Mouse (Mus musculus): ENCODE measurements around the gene Akap9. TPM values are rescaled to one million over a fixed set of nuclear protein-coding genes. Genes with fewer than 3 reads are reported as not detected.
A peak's percentile ranks its signal among the peaks of the same experiment; 100 is the strongest.
"Not testable (repeated sequence)": the region's sequence is repeated elsewhere in the genome, so short reads cannot be mapped to it uniquely, and the experiment has no call there.

The Akap9 gene
- polyA plus RNA-seq, 1 experiment from 2014 or later = 118 TPM

GRCm38 (mm10) chr5:4094471-4094870 is 166.6 kb downstream of the Akap9 start:
- Histone ChIP-seq H3K9ac (ENCODE audit: low read depth, low read length) (no peak overlapping the region), H3K4me1 (ENCODE audit: control insufficient read depth, insufficient read depth, low read length) (no peaks in the 10 kb centered on the region), H3K4me3 (ENCODE audit: low read length) (no peak overlapping the region), H3K27ac (ENCODE audit: low read length) (no peak overlapping the region), H3K27me3 (replicated peaks; ENCODE audit: control insufficient read depth, insufficient read depth, low read length) (no peaks in the 10 kb centered on the region), H3K4me2 (ENCODE audit: low read depth, low read length) (no peak overlapping the region), H3K36me3 (ENCODE audit: control insufficient read depth, insufficient read depth, low read length) (peaks cover 16% of the 10 kb centered on the region), H3K9me3 (ENCODE audit: control insufficient read depth, low read length) (no peaks in the 10 kb centered on the region)
- 96% methylated on average over 5 of the region's 5 CpGs for WGBS
- ATAC-seq = no peak

DNA sequence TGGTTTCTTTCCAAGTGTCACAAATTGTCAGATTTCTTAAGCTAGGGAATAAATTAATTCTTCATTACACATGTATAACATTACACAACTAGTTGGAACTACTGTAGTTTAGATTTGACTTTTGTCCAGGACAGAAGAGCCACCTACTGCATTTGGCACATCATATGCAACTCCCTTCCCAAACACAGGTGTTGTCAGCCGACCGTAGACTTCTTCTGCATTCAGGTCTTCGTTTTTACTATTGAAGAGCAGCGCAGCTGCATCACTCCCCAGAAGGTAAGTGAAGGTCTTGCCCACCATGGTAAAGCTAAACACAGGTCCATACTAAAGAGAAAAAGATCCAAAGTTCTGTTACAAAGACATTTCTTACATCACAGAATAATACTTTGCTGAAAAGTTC is 173.2 kb downstream of the Akap9 start:
- no peaks in the 10 kb centered on the region for H3K4me1 ChIP-seq (ENCODE audit: control insufficient read depth, insufficient read depth, low read length)
- no peaks in the 10 kb centered on the region for H3K27me3 ChIP-seq (replicated peaks; ENCODE audit: control insufficient read depth, insufficient read depth, low read length)
- peaks cover 16% of the 10 kb centered on the region; the same call in 1 of the 2 replicates for H3K36me3 ChIP-seq (ENCODE audit: control insufficient read depth, insufficient read depth, low read length)
- H3K4me2 ChIP-seq (ENCODE audit: low read depth, low read length) = no peak overlapping the region
- no peak for ATAC-seq
- H3K9me3 ChIP-seq (ENCODE audit: control insufficient read depth, low read length) = no peaks in the 10 kb centered on the region
- 96% methylated on average over 4 of the region's 4 CpGs for WGBS
- no peak overlapping the region for H3K4me3 ChIP-seq (ENCODE audit: low read length)
- H3K27ac ChIP-seq (ENCODE audit: low read length) = no peak overlapping the region
- H3K9ac ChIP-seq (ENCODE audit: low read depth, low read length) = no peak overlapping the region

GRCm38 (mm10) chr5:4101770-4102169 is 173.9 kb downstream of the Akap9 start:
- WGBS = 92% methylated on average over 2 of the region's 2 CpGs
- H3K4me3 ChIP-seq (ENCODE audit: low read length) = no peak overlapping the region
- H3K4me1 ChIP-seq (ENCODE audit: control insufficient read depth, insufficient read depth, low read length) = no peaks in the 10 kb centered on the region
- no peak overlapping the region for H3K4me2 ChIP-seq (ENCODE audit: low read depth, low read length)
- no peak for ATAC-seq
- H3K36me3 ChIP-seq (ENCODE audit: control insufficient read depth, insufficient read depth, low read length) = peaks cover 16% of the 10 kb centered on the region; the same call in 1 of the 2 replicates
- H3K9ac ChIP-seq (ENCODE audit: low read depth, low read length) = no peak overlapping the region
- no peaks in the 10 kb centered on the region for H3K27me3 ChIP-seq (replicated peaks; ENCODE audit: control insufficient read depth, insufficient read depth, low read length)
- H3K9me3 ChIP-seq (ENCODE audit: control insufficient read depth, low read length) = no peaks in the 10 kb centered on the region
- H3K27ac ChIP-seq (ENCODE audit: low read length) = no peak overlapping the region

DNA sequence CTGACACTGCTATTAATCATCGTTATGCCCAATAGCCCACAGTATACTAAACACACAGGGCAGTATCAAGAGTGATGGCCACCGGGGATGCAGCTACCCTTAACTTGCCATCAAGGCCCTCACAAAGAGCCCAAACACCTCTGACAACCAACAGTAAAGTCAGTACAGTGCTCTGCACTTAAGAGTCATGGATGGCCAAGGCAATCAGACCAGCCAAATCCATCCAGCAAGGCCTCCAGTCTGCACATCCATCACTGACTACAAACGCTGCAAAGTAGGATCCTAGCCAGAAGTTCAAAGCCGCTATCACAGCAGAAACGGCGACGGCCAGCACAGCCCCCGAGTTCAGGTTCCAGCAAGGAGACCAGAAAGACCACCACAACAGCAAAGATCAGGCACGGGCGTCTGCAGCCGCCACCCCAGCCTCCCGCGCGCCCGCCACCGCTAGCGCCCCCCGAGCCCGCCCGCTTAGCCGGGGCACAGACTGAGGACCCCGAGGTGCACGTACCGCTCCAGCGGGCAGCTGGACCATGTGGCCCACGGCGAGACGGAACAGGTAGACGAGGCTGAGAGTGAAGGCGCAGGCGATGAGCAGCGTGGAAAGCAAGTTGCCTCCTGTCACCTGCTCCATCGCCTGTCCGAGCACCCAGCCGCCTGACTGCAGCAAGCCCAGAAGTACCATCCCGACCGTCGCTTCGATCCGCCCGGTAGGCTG is 175.9 kb downstream of the Akap9 start:
- Histone ChIP-seq H3K9ac (ENCODE audit: low read depth, low read length) (peak overlapping the region; percentile 93), H3K4me3 (ENCODE audit: low read length) (peak overlapping the region; percentile 98), H3K27me3 (replicated peaks; ENCODE audit: control insufficient read depth, insufficient read depth, low read length) (no peaks in the 10 kb centered on the region), H3K27ac (ENCODE audit: low read length) (peak overlapping the region; percentile 97), H3K36me3 (ENCODE audit: control insufficient read depth, insufficient read depth, low read length) (peaks cover 16% of the 10 kb centered on the region; the same call in 1 of the 2 replicates), H3K4me1 (ENCODE audit: control insufficient read depth, insufficient read depth, low read length) (no peaks in the 10 kb centered on the region), H3K4me2 (ENCODE audit: low read depth, low read length) (peak overlapping the region; percentile 56), H3K9me3 (ENCODE audit: control insufficient read depth, low read length) (no peaks in the 10 kb centered on the region)
- ATAC-seq = peak; percentile 4
- WGBS = under 1% methylated on average over 41 of the region's 41 CpGs

DNA sequence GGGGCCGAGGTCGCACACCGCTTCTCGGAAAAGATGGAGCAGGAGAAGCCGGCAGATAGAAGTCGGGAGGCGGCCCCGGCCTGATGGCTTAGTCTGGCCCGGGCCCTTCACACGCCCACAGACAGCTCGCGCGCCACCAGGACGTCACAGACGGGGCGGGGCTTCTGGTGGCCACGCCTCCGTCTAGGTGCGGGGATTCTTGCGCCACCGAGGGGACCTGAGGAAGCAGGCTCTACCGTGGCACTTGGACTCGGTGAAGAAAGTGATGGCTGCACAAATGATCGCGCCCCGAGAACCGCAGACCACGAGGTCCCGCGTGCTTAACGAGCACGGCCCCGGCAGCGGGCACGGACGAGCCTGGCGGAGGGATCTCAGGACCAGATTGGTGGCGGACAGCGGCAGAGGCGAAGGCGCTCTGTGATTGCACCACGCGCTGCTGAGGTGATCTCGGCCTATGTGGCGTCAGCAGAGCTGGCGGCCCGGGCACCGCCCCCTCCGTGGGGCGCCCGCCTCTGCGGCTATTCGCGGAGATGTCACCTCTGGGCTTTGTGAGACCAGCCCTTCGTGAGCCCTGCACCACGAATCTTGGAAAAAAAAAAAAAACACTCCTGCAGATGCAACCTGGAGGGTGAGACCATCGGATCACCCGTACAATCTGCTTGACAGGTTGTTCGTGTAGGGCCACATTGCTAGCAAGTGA is 176.6 kb downstream of the Akap9 start, which contains the start of gene Cyp51:
Gene Cyp51, minus strand, starts transcription at position 406 of the 700 bp plus-strand sequence.
- Histone ChIP-seq H3K4me1 (ENCODE audit: control insufficient read depth, insufficient read depth, low read length) (no peaks in the 10 kb centered on the region), H3K9ac (ENCODE audit: low read depth, low read length) (peak within 1 kb of the TSS; percentile 93), H3K36me3 (ENCODE audit: control insufficient read depth, insufficient read depth, low read length) (peaks cover 11% of the 10 kb centered on the region; the same call in 1 of the 2 replicates), H3K27me3 (replicated peaks; ENCODE audit: control insufficient read depth, insufficient read depth, low read length) (no peaks in the 10 kb centered on the region), H3K4me3 (ENCODE audit: low read length) (peak within 1 kb of the TSS; percentile 98), H3K9me3 (ENCODE audit: control insufficient read depth, low read length) (no peaks in the 10 kb centered on the region), H3K27ac (ENCODE audit: low read length) (peak within 1 kb of the TSS; percentile 97), H3K4me2 (ENCODE audit: low read depth, low read length) (peak within 1 kb of the TSS; percentile 56)
- ATAC-seq = peak; percentile 98
- under 1% methylated on average over 59 of the region's 59 CpGs for WGBS

- H3K27me3 ChIP-seq (replicated peaks; ENCODE audit: control insufficient read depth, insufficient read depth, low read length) = no peaks in the 10 kb centered on the region
- H3K9ac ChIP-seq (ENCODE audit: low read depth, low read length) = no peak overlapping the region
- 86% methylated on average over 2 of the region's 2 CpGs for WGBS
- no peak for ATAC-seq
- no peaks in the 10 kb centered on the region for H3K9me3 ChIP-seq (ENCODE audit: control insufficient read depth, low read length)
- H3K27ac ChIP-seq (ENCODE audit: low read length) = no peak overlapping the region
- H3K36me3 ChIP-seq (ENCODE audit: control insufficient read depth, insufficient read depth, low read length) = peaks cover 6% of the 10 kb centered on the region; the same call in 1 of the 2 replicates
- no peaks in the 10 kb centered on the region for H3K4me1 ChIP-seq (ENCODE audit: control insufficient read depth, insufficient read depth, low read length)
- no peak overlapping the region for H3K4me2 ChIP-seq (ENCODE audit: low read depth, low read length)
- H3K4me3 ChIP-seq (ENCODE audit: low read length) = no peak overlapping the region
These were observed 177.9 kb downstream of the Akap9 start for GRCm38 (mm10) chr5:4105651-4106186.

DNA sequence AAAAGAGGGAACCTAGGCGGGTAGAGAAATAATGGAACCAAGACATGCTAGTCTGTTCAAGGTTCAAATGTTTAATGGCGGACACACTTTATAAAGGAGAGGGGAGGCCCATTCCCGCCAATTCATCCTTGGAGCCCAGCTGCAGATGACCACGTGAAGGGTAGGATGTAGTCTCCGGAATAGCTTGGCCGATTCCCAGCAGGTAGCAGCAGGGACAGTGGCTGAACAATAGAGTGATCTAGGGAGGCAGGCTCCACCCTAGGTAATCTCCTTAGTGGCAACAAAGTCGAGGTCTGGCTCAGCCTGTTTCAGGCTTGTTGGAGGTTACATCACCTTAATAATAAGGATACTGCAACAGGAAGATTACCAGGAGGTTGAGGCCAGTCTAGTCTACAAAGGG is 179.2 kb downstream of the Akap9 start:
- not testable (repeated sequence) for H3K27ac ChIP-seq (ENCODE audit: low read length); H3K4me1 ChIP-seq (ENCODE audit: control insufficient read depth, insufficient read depth, low read length); H3K9ac ChIP-seq (ENCODE audit: low read depth, low read length); H3K4me3 ChIP-seq (ENCODE audit: low read length); ATAC-seq; H3K36me3 ChIP-seq (ENCODE audit: control insufficient read depth, insufficient read depth, low read length); H3K4me2 ChIP-seq (ENCODE audit: low read depth, low read length); H3K9me3 ChIP-seq (ENCODE audit: control insufficient read depth, low read length); H3K27me3 ChIP-seq (replicated peaks; ENCODE audit: control insufficient read depth, insufficient read depth, low read length)
- WGBS = 71% methylated on average over 7 of the region's 7 CpGs

GRCm38 (mm10) chr5:4112570-4113098 is 184.8 kb downstream of the Akap9 start:
- no peaks in the 10 kb centered on the region for H3K36me3 ChIP-seq (ENCODE audit: control insufficient read depth, insufficient read depth, low read length)
- no peak overlapping the region for H3K9ac ChIP-seq (ENCODE audit: low read depth, low read length)
- no peak overlapping the region for H3K27ac ChIP-seq (ENCODE audit: low read length)
- ATAC-seq = no peak
- H3K9me3 ChIP-seq (ENCODE audit: control insufficient read depth, low read length) = no peaks in the 10 kb centered on the region
- no peak overlapping the region for H3K4me3 ChIP-seq (ENCODE audit: low read length)
- no peaks in the 10 kb centered on the region for H3K27me3 ChIP-seq (replicated peaks; ENCODE audit: control insufficient read depth, insufficient read depth, low read length)
- WGBS = 90% methylated on average over 5 of the region's 5 CpGs
- H3K4me1 ChIP-seq (ENCODE audit: control insufficient read depth, insufficient read depth, low read length) = no peaks in the 10 kb centered on the region
- H3K4me2 ChIP-seq (ENCODE audit: low read depth, low read length) = no peak overlapping the region

Measured in intestine, embryonic 16.5 days (tissue).